Mouse (Mus musculus) kidney, postnatal 0 days (tissue): Measurements from ENCODE around the gene Slc8a2. TPM values are rescaled to one million over a fixed set of nuclear protein-coding genes. Genes with fewer than 3 reads are reported as not detected.
A peak's percentile ranks its signal among the peaks of the same experiment; 100 is the strongest.

Source experiments
- ATAC-seq: fragments of 200-750 bp; cut with Nextera tagmentation; replicated peaks from 2 replicates; pipeline ENCODE4 v1.8.0; 2017; ENCODE audit warnings: low read depth, moderate number of reproducible peaks, moderate TSS enrichment, moderate library complexity; ENCODE audit not compliant: low FRiP score
- DNase-seq: peaks from one replicate; pipeline ENCODE4 v3.0.0-alpha.2; 2016; ENCODE audit warnings: low spot score
- H3K27ac ChIP-seq: fragments of 300-500 bp; sonication (generic); 2 replicates; pipeline ENCODE4 v1.5.1; 2014; ENCODE audit warnings: mild to moderate bottlenecking
- H3K27me3 ChIP-seq: fragments of 300-500 bp; sonication (generic); 2 replicates; pipeline ENCODE4 v1.6.1; 2014; ENCODE audit warnings: low read length, mixed read lengths; ENCODE audit not compliant: insufficient read depth
- H3K36me3 ChIP-seq: fragments of 300-500 bp; sonication (generic); 2 replicates; pipeline ENCODE4 v1.6.1; 2014; ENCODE audit warnings: low read length, mixed read lengths; ENCODE audit not compliant: insufficient read depth
- H3K4me1 ChIP-seq: fragments of 300-500 bp; sonication (generic); replicated peaks from 2 replicates; pipeline ENCODE4 v1.6.1; 2014; ENCODE audit warnings: antibody characterized with exemption, low read length, mixed read lengths; ENCODE audit not compliant: insufficient read depth
- H3K4me2 ChIP-seq: fragments of 300-500 bp; sonication (generic); 2 replicates; pipeline ENCODE4 v1.6.1; 2014; ENCODE audit warnings: mild to moderate bottlenecking, low read length, moderate library complexity, mixed read lengths
- H3K4me3 ChIP-seq: fragments of 300-500 bp; sonication (generic); replicated peaks from 2 replicates; pipeline ENCODE4 v1.5.1; 2014; ENCODE audit warnings: low read depth, low read length
- H3K9ac ChIP-seq: fragments of 300-500 bp; sonication (generic); 2 replicates; pipeline ENCODE4 v1.6.1; 2014; ENCODE audit warnings: low read depth, low read length
- H3K9me3 ChIP-seq: fragments of 300-500 bp; sonication (generic); replicated peaks from 2 replicates; pipeline ENCODE4 v1.6.1; 2016; ENCODE audit warnings: low read length, inconsistent platforms, mixed read lengths
- CTCF ChIP-seq: IDR thresholded peaks from 2 replicates; pipeline ENCODE4 v1.5.1; 2016; ENCODE audit warnings: antibody characterized with exemption, low read depth, mild to moderate bottlenecking, moderate library complexity
- WGBS: fragments of 180-500 bp; shearing (Covaris S2); extraction: QIAGEN DNeasy Blood & Tissue Kit; methylation state at CpG from one replicate; pipeline ENCODE4 v1.1.7; 2014; 5-methylcytosine and 5-hydroxymethylcytosine counted together
- polyA plus RNA-seq: library from polyadenylated mRNA; unstranded; fragments of >200 nt; fragmentation: Nextera tagmentation; extraction: Ambion mirVana; gene quantifications from 2 replicates; pipeline ENCODE4 v1.2.1, GENCODE M21; 2015

The Slc8a2 gene
- polyA plus RNA-seq, 1 experiment from 2014 or later: 0.07 TPM

DNA sequence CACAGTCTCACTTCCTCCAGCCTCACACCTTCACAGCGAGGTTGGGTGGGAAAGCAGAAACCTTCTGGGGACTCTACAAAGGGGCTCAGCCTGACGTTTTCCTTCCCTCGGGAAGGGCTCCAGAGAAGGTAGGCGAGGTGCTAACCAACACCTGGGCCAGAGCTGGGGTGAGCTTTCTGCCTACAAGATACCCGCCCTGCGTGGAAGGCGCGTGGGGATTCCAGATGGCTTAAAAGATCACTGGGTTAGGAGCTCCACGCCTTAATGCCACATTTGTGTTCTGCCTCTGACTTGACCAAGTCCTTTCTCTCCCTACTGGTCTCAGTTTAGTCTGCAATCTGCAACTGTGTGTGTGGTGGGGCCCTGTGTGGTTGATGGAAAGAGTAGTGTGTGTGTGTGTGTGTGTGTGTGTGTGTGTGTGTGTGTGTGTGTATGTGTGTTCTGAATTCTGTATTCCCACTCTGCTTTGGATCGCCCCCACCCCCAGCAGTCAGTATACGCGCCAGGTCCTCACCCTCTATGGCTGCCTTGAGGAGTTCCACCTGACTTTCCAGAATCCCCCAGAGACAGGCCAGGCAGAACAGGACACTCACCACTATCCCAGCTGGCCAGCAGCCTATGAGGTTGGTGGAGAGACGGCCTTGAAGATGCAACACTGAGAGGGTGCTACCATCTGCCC, 1.5 kb downstream of the Slc8a2 start:
- ATAC-seq (no peak), DNase-seq (no peak)
- Histone ChIP-seq H3K4me2 (peak overlapping the region; percentile 83; the same call in 1 of the 2 replicates), H3K4me1 (peaks cover 9% of the 10 kb centered on the region; the same call in 1 of the 2 replicates), H3K36me3 (no peaks in the 10 kb centered on the region), H3K27me3 (no peaks in the 10 kb centered on the region), H3K9me3 (no peaks in the 10 kb centered on the region), H3K4me3 (peak overlapping the region; percentile 45; the same call in 1 of the 2 replicates), H3K9ac (no peak overlapping the region), H3K27ac (no peak overlapping the region)
- WGBS: 27% methylated on average over 13 of the region's 13 CpGs
- TF ChIP-seq CTCF: no peak

DNA sequence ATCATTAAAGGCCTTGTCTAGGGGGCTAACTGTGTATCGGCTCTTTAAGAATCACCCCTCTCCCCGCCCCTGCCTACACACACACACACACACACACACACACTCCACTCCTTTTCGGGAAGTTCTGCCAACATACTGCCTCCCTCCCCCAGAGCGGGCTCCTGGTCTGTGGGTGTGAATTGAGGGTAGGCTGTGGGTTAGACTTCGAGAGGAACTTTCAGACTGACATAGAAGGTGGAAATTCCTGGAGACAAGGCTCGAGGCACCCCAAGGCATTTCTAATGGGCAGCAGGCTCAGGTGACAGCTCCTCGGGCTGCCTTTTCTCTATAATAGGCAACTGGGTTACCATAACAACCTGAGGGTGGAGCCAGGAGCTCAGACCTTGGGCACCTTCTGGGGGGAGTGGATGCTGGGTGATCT, 2.5 kb downstream of the Slc8a2 start:
- Histone ChIP-seq H3K27ac (no peak overlapping the region), H3K27me3 (no peaks in the 10 kb centered on the region), H3K36me3 (no peaks in the 10 kb centered on the region), H3K4me3 (no peak overlapping the region), H3K4me1 (peaks cover 9% of the 10 kb centered on the region; the same call in 1 of the 2 replicates), H3K9ac (no peak overlapping the region), H3K4me2 (no peak overlapping the region), H3K9me3 (no peaks in the 10 kb centered on the region)
- DNase-seq: no peak
- no peak for ATAC-seq
- TF ChIP-seq CTCF: no peak
- 12% methylated on average over 7 of the region's 7 CpGs for WGBS

DNA sequence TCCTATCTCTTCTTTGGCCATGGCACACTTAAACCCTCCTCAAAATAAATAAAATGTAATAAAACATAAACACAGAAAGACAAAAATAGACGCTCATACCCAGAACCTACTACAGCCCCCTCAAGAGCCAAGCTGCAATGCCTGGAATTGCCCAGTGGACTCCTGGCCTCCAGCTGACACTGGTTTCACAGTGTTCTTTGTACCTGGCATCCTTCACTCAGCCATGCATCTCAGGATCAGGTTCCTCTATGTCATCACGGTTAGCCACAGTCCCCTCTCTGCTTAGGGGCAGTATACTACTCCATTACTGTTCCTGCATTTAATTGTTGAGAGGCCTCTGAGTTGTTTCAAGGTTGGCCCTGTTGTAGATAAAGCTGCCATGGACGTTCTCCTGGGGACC, 3.3 kb downstream of the Slc8a2 start:
- no peak for DNase-seq
- WGBS: 67% methylated on average over 3 of the region's 3 CpGs

DNA sequence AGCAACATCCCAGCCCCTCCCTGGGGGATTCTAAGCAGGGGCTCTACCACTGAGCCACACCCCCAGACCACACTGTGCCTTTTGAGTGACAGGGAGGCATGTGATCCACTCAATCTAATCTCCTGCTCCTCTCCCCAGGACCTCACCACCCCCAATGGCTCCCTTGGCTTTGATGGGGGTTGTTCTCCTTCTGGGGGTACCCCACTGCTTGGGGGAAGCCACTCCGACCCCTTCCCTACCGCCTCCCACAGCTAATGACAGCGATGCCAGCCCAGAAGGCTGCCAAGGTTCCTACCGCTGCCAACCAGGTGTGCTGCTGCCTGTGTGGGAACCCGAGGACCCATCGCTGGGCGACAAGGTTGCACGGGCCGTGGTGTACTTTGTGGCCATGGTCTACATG, 4.1 kb downstream of the Slc8a2 start:
- H3K36me3 ChIP-seq: no peaks in the 10 kb centered on the region
- 94% methylated on average over 9 of the region's 9 CpGs for WGBS

More for the DNA sequence above, 3.3 kb downstream of the Slc8a2 start:
- Histone ChIP-seq H3K4me2 (no peak overlapping the region), H3K36me3 (no peaks in the 10 kb centered on the region), H3K27ac (no peak overlapping the region), H3K4me1 (peaks cover 9% of the 10 kb centered on the region; the same call in 1 of the 2 replicates), H3K27me3 (no peaks in the 10 kb centered on the region), H3K9me3 (no peaks in the 10 kb centered on the region), H3K9ac (no peak overlapping the region), H3K4me3 (no peak overlapping the region)
- no peak for ATAC-seq
- TF ChIP-seq CTCF: no peak

DNA sequence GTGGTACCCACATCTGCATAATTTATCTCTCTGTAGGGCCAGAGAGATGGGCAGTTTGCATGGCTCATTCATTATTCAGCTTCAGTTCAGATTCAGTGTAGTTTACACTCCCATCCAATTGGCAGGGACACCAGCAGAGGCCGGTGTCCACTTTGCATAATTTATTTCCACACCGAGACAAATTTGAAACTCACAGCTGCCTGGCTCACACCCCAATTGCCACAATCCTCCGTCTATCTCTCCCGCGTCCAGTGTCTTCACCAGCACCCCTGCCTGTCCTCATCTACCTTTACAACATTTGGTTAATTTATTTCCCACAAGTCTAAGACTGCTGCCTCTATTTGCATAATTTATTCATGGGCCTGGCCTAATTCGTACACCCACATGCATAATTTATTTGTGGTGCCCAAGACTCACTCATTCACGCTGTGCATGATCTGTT, 5.3 kb downstream of the Slc8a2 start:
- Histone ChIP-seq H3K27ac (no peak overlapping the region), H3K4me2 (no peak overlapping the region), H3K4me1 (0 out of 2 replicates have a peak, but pooled peaks cover 5% of the 10 kb centered on the region), H3K9me3 (no peaks in the 10 kb centered on the region), H3K4me3 (no peak overlapping the region), H3K27me3 (no peaks in the 10 kb centered on the region), H3K9ac (no peak overlapping the region), H3K36me3 (no peaks in the 10 kb centered on the region)
- ATAC-seq (no peak), DNase-seq (no peak)
- no peak for TF ChIP-seq CTCF
- WGBS: 65% methylated on average over 7 of the region's 7 CpGs

More for the DNA sequence above, 4.1 kb downstream of the Slc8a2 start:
- Histone ChIP-seq H3K9me3 (no peaks in the 10 kb centered on the region), H3K4me1 (peaks cover 9% of the 10 kb centered on the region; the same call in 1 of the 2 replicates), H3K9ac (no peak overlapping the region), H3K4me3 (no peak overlapping the region), H3K4me2 (no peak overlapping the region), H3K27me3 (no peaks in the 10 kb centered on the region), H3K27ac (no peak overlapping the region)
- ATAC-seq: no peak
- DNase-seq: no peak
- TF ChIP-seq CTCF: no peak

DNA sequence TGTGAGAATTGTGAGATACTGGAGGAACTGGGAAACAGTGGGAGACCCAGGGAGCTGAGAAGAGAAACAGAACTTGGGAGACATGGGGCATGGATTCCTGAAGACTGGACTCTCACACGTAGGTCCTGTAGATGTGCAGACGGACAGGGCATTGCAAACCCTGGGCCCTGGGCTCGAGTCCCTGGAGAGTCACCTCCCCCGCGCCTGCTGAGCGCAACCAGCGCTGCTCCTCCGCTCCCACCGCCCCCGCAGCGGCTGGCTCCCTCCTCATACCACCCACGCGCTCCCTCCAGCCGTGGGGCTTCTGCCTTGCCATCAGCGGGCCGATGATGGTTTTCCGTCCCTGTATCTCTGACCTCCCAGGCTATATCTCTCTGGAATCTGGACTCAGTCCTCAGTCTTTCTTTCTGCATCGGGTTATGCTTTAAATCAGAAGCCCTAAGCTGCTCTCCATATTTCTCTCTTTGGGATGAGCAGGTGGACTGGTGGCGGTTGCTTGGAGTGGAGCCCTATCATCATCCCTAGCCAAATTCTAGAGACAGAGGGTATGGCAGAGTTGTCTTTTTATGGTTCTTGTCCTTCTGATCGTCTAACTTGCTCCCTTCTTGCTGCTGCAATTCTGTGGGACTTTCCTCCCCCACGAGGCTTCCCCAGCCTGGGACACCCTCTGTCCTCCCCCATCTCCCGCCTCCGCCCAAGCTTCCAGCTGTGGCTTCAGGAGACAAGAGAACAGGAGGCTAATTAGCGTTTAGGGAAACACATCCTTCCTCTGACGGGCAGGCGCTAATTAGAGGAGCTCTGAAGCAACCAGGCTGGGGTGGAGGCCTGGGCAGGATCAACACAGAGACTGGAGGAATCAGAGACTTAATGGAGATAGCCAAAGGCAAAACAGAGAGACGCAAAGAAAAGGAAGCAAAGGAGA, 17.1 kb downstream of the Slc8a2 start:
- DNase-seq (no peak), ATAC-seq (no peak)
- WGBS: 26% methylated on average over 27 of the region's 27 CpGs
- TF ChIP-seq CTCF: no peak
- no peak overlapping the region for H3K9ac ChIP-seq
- no peak overlapping the region for H3K4me3 ChIP-seq
- no peaks in the 10 kb centered on the region for H3K27me3 ChIP-seq
- no peaks in the 10 kb centered on the region for H3K9me3 ChIP-seq
- no peaks in the 10 kb centered on the region for H3K4me1 ChIP-seq
- no peaks in the 10 kb centered on the region for H3K36me3 ChIP-seq
- H3K4me2 ChIP-seq: no peak overlapping the region
- no peak overlapping the region for H3K27ac ChIP-seq
